Mouse (Mus musculus) hindbrain, embryonic 16.5 days (tissue): ENCODE measurements around the gene Gm15448. TPM values are rescaled to one million over a fixed set of nuclear protein-coding genes. Genes with fewer than 3 reads are reported as not detected.

Experiments used
- polyA plus RNA-seq: library from polyadenylated mRNA; unstranded; fragments of >200 nt; fragmentation: Nextera tagmentation; extraction: Ambion mirVana; gene quantifications from 2 replicates; pipeline ENCODE4 v1.2.1, GENCODE M21; 2015

Gm15448 gene
- polyA plus RNA-seq, 1 experiment from 2014 or later, result 0.09 TPM

Other genes starting within 250 kb of the Gm15448 start
- gene Oscar, start 209.5 kb downstream of the Gm15448 start, polyA plus RNA-seq, result 0.64 and 0.73 TPM in 2 replicates
- gene Ndufa3, start 208.3 kb downstream of the Gm15448 start, polyA plus RNA-seq, result 461 and 526 TPM in 2 replicates
- gene Tfpt, start 195.8 kb downstream of the Gm15448 start, polyA plus RNA-seq, result 36.3 and 39.6 TPM in 2 replicates
- gene Prpf31, start 195.7 kb downstream of the Gm15448 start, polyA plus RNA-seq, result 84.2 and 88.8 TPM in 2 replicates
- 30.0 and 43.1 TPM in 2 replicates for gene Cnot3, start 180.4 kb downstream of the Gm15448 start, polyA plus RNA-seq
- 13.2 and 13.4 TPM in 2 replicates for gene Leng1, start 159.8 kb downstream of the Gm15448 start, polyA plus RNA-seq
- 3.8 and 4.6 TPM in 2 replicates for gene Tmc4, start 148.1 kb downstream of the Gm15448 start, polyA plus RNA-seq
- 282 and 308 TPM in 2 replicates for gene Tsen34, start 132.8 kb downstream of the Gm15448 start, polyA plus RNA-seq
- gene Mboat7, start 132.2 kb downstream of the Gm15448 start, polyA plus RNA-seq, result 124 and 127 TPM in 2 replicates
- 675 and 689 TPM in 2 replicates for gene Rps9, start 121.7 kb downstream of the Gm15448 start, polyA plus RNA-seq
- gene Pirb, start 105.3 kb downstream of the Gm15448 start, polyA plus RNA-seq, result 0.21 and 0.50 TPM in 2 replicates
- gene Pira2, start 19.4 kb upstream of the Gm15448 start, polyA plus RNA-seq, result not detected in 2 replicates
- gene Gm14548, start 72.4 kb upstream of the Gm15448 start, polyA plus RNA-seq, result 0.10 TPM in 1 of 2 replicates, not detected in the other
- gene Lilra6, start 89.8 kb upstream of the Gm15448 start, polyA plus RNA-seq, result not detected in 2 replicates
- 3.1 and 3.5 TPM in 2 replicates for gene Lair1, start 237.5 kb upstream of the Gm15448 start, polyA plus RNA-seq